Comparison of ENCODE assay signal across 17 mouse cellular contexts in the genomic region with DNA sequence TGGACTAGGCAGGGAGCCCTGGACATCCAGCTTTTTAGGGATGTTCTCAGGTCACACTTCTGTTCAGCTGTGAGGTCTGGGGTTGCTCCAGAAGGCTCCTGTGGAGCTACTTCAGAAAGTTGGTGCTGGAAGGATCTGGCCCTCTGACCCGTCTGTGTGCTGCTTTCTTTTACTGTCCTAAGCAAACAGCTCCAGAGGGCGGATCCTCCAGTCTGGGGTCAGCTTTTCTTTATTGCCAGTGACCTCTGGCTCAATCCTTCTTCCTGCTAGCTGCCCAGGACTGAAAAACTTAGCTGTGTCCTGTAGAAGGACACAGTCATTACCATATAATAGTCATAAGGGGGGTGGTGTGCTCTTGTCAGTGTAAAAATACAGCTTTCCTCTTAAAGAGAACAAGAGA. TPM values are rescaled to one million over a fixed set of nuclear protein-coding genes. Genes with fewer than 3 reads are reported as not detected.
DNase-seq lines count a peak whose midpoint lies in the region; ATAC-seq and TF ChIP-seq lines count a peak whose summit lies in the region.
"Had no signal": no experiment of that assay in that cellular context is flagged by ENCODE, and none has a peak within 500 bp of the region (broad histone marks: within the 10 kb centered on the region; RNA-seq: fewer than 3 reads in every experiment).

No protein-coding gene starts in this region.

- H3K36me3 ChIP-seq in kidney, embryonic 14.5 days (ENCODE audit: control insufficient read depth, insufficient read depth, low read length), result no peaks in the 10 kb centered on the region
- H3K36me3 ChIP-seq: limb, embryonic 13.5 days had no signal

- WGBS in kidney, embryonic 14.5 days, result 20% methylated on average over 2 of the region's 2 CpGs

- H3K4me3 ChIP-seq in kidney, embryonic 14.5 days (ENCODE audit: low read length), result no peak overlapping the region
- no peak overlapping the region for H3K4me3 ChIP-seq in gastrocnemius, adult 2 months
- H3K4me3 ChIP-seq: limb, embryonic 13.5 days; myocyte had no signal

- intact Hi-C loops in gastrocnemius, adult 2 months (cut with DNase I), result no loop called here

- DNase-seq in heart, adult 11 months, result peak; percentile 84
- DNase-seq in heart, adult 18-20 months, result no peak
- DNase-seq in kidney, postnatal 10 days, result peak; percentile 61
- DNase-seq in embryo, embryonic 10 days (ENCODE audit: low spot score), result peak; percentile 81
- DNase-seq in kidney, postnatal 25 days, result peak; percentile 10 to 49
- no peak for DNase-seq in gastrocnemius, adult 2 months
- no peak for DNase-seq in gastrocnemius, adult 8-10 months (ENCODE audit: low spot score in 2 of 2)
- DNase-seq: cerebellum, adult 8-10 months; layer of hippocampus, postnatal 36 days had no signal

- no peak overlapping the region for H3K27ac ChIP-seq in kidney, embryonic 14.5 days (ENCODE audit: low read depth, low read length)
- no peak overlapping the region for H3K27ac ChIP-seq in gastrocnemius, adult 2 months
- H3K27ac ChIP-seq: limb, embryonic 13.5 days had no signal

- H3K4me2 ChIP-seq in kidney, embryonic 14.5 days (replicated peaks; ENCODE audit: low read depth, low read length), result no peak overlapping the region
- H3K4me2 ChIP-seq: limb, embryonic 13.5 days had no signal

- H3K9ac ChIP-seq in kidney, embryonic 14.5 days (ENCODE audit: low read depth, low read length), result no peak overlapping the region
- H3K9ac ChIP-seq: limb, embryonic 13.5 days had no signal

- no peaks in the 10 kb centered on the region for H3K9me3 ChIP-seq in kidney, embryonic 14.5 days (ENCODE audit: control insufficient read depth, low read length)
- H3K9me3 ChIP-seq: limb, embryonic 13.5 days had no signal

- H3K27me3 ChIP-seq in kidney, embryonic 14.5 days (ENCODE audit: control insufficient read depth, insufficient read depth, low read length), result no peaks in the 10 kb centered on the region

- no peak for ATAC-seq in kidney, embryonic 14.5 days (ENCODE audit: low FRiP score, low TSS enrichment)
- ATAC-seq: forebrain, embryonic 16.5 days had no signal

- no peak for TF ChIP-seq CTCF in gastrocnemius, adult 2 months (IDR thresholded peaks at IDR 0.05)

- H3K4me1 ChIP-seq in kidney, embryonic 14.5 days (ENCODE audit: control insufficient read depth, insufficient read depth, low read length), result peaks cover 43% of the 10 kb centered on the region

RNA-seq across cellular contexts. Expression of gene Serinc5, which starts 24.1 kb away (rescaled TPM):
- 10 to 100 TPM; 10.2 to 12.4 TPM for total RNA-seq in heart, adult 18-20 months (2021)
- polyA plus RNA-seq in kidney, embryonic 14.5 days (2014; fragmentation: Nextera tagmentation; extraction: Ambion mirVana), result 7.4 and 18.0 TPM in 2 replicates
- 1 to 10 TPM; 2.5 to 4.2 TPM for total RNA-seq in gastrocnemius, adult 2 months (2021)
- 1 to 10 TPM; 1.8 to 3.3 (median 2.2) TPM for total RNA-seq in gastrocnemius, adult 8-10 months (2022)

RNA-seq across cellular contexts. Expression of gene Spz1, which starts 59.1 kb away (rescaled TPM):
- not detected for total RNA-seq in heart, adult 18-20 months (2021)
- polyA plus RNA-seq in kidney, embryonic 14.5 days (2014; fragmentation: Nextera tagmentation; extraction: Ambion mirVana), result not detected in 2 replicates
- total RNA-seq in gastrocnemius, adult 2 months (2021), result not detected
- not detected for total RNA-seq in gastrocnemius, adult 8-10 months (2022)
- total RNA-seq: gastrocnemius, postnatal 4 days; layer of hippocampus, postnatal 36 days; megakaryocyte progenitor cell, adult 5-6 weeks had no signal
- polyA plus RNA-seq: embryonic facial prominence, embryonic 14.5 days; forebrain, embryonic 16.5 days; G1E; limb, embryonic 13.5 days; myocyte had no signal

Comparison
In these comparisons a context has a peak if more than half of its experiments do, and no peak if none do; other contexts are left out.
1. DNase-seq: peak in heart, adult 11 months (single experiment), kidney, postnatal 10 days (single experiment), embryo, embryonic 10 days (single experiment) and kidney, postnatal 25 days (2 of 2); none in heart, adult 18-20 months (0 of 2), gastrocnemius, adult 2 months (single experiment) and gastrocnemius, adult 8-10 months (0 of 2).